Mouse (Mus musculus) liver, embryonic 12.5 days (tissue): Measurements from ENCODE around the gene Gm28539. TPM values are rescaled to one million over a fixed set of nuclear protein-coding genes. Genes with fewer than 3 reads are reported as not detected.
"Not testable (repeated sequence)": the region's sequence is repeated elsewhere in the genome, so short reads cannot be mapped to it uniquely, and the experiment has no call there.

Experiments
- ATAC-seq: fragments of 200-750 bp; cut with Nextera tagmentation; 2 replicates; pipeline ENCODE4 v1.8.0; 2017; ENCODE audit warnings: moderate number of reproducible peaks, mild to moderate bottlenecking, moderate library complexity
- H3K27ac ChIP-seq: fragments of 300-500 bp; sonication (generic); 2 replicates; pipeline ENCODE4 v1.5.1; 2016; ENCODE audit warnings: mild to moderate bottlenecking
- H3K27me3 ChIP-seq: fragments of 300-500 bp; sonication (generic); replicated peaks from 2 replicates; pipeline ENCODE4 v1.6.1; 2016; ENCODE audit warnings: mild to moderate bottlenecking, moderate library complexity
- H3K36me3 ChIP-seq: fragments of 300-500 bp; sonication (generic); 2 replicates; pipeline ENCODE4 v1.6.1; 2016; ENCODE audit warnings: mild to moderate bottlenecking, moderate library complexity
- H3K4me1 ChIP-seq: fragments of 300-500 bp; sonication (generic); 2 replicates; pipeline ENCODE4 v1.6.1; 2016
- H3K4me2 ChIP-seq: fragments of 300-500 bp; sonication (generic); 2 replicates; pipeline ENCODE4 v1.6.1; 2016; ENCODE audit warnings: mild to moderate bottlenecking, moderate library complexity
- H3K4me3 ChIP-seq: fragments of 300-500 bp; sonication (generic); 2 replicates; pipeline ENCODE4 v1.5.1; 2016; ENCODE audit warnings: mild to moderate bottlenecking, moderate library complexity
- H3K9ac ChIP-seq: fragments of 300-500 bp; sonication (generic); 2 replicates; pipeline ENCODE4 v1.6.1; 2016; ENCODE audit warnings: mild to moderate bottlenecking, moderate library complexity
- H3K9me3 ChIP-seq: fragments of 300-500 bp; sonication (generic); replicated peaks from 2 replicates; pipeline ENCODE4 v1.6.1; 2016; ENCODE audit warnings: mild to moderate bottlenecking, moderate library complexity
- WGBS: fragments of 180-500 bp; shearing (Covaris S2); methylation state at CpG from one replicate; pipeline ENCODE4 v1.1.7; 2016; ENCODE audit not compliant: insufficient replicate concordance; 5-methylcytosine and 5-hydroxymethylcytosine counted together
- polyA plus RNA-seq: library from polyadenylated mRNA; unstranded; fragments of >200 nt; fragmentation: Nextera tagmentation; extraction: Ambion mirVana; gene quantifications from 2 replicates; pipeline ENCODE4 v1.2.1, GENCODE M21; 2016

The Gm28539 gene
- polyA plus RNA-seq, 1 experiment from 2014 or later = not detected

GRCm38 (mm10) chr16:18921771-18922170 lies 85.4 kb downstream of the Gm28539 start:
- no peak overlapping the region for H3K4me2 ChIP-seq
- no peaks in the 10 kb centered on the region for H3K27me3 ChIP-seq
- no peaks in the 10 kb centered on the region for H3K9me3 ChIP-seq
- no peak overlapping the region for H3K9ac ChIP-seq
- no peak for ATAC-seq
- peaks cover 97% of the 10 kb centered on the region for H3K36me3 ChIP-seq
- H3K4me3 ChIP-seq = no peak overlapping the region
- 92% methylated on average over 2 of the region's 2 CpGs for WGBS
- no peaks in the 10 kb centered on the region for H3K4me1 ChIP-seq
- no peak overlapping the region for H3K27ac ChIP-seq

GRCm38 (mm10) chr16:18927963-18928362 lies 91.6 kb downstream of the Gm28539 start:
- Histone ChIP-seq H3K9me3 (no peaks in the 10 kb centered on the region), H3K4me1 (no peaks in the 10 kb centered on the region), H3K9ac (no peak overlapping the region), H3K27me3 (no peaks in the 10 kb centered on the region), H3K36me3 (peaks cover 83% of the 10 kb centered on the region), H3K4me3 (no peak overlapping the region), H3K27ac (no peak overlapping the region), H3K4me2 (no peak overlapping the region)
- WGBS = 95% methylated on average over 1 of the region's 1 CpGs
- ATAC-seq = no peak

GRCm38 (mm10) chr16:18938321-18939082 lies 102.1 kb downstream of the Gm28539 start:
- peaks cover 70% of the 10 kb centered on the region for H3K36me3 ChIP-seq

GRCm38 (mm10) chr16:18943906-18944305 lies 107.5 kb downstream of the Gm28539 start:
- Histone ChIP-seq H3K27me3 (no peaks in the 10 kb centered on the region), H3K4me2 (no peak overlapping the region), H3K4me1 (no peaks in the 10 kb centered on the region), H3K9ac (no peak overlapping the region), H3K4me3 (no peak overlapping the region), H3K9me3 (no peaks in the 10 kb centered on the region), H3K36me3 (peaks cover 76% of the 10 kb centered on the region), H3K27ac (no peak overlapping the region)
- 84% methylated on average over 6 of the region's 6 CpGs for WGBS
- ATAC-seq = no peak

More at GRCm38 (mm10) chr16:18938321-18939082, 102.1 kb downstream of the Gm28539 start:
- Histone ChIP-seq H3K9me3 (no peaks in the 10 kb centered on the region), H3K9ac (no peak overlapping the region), H3K4me1 (no peaks in the 10 kb centered on the region), H3K27me3 (no peaks in the 10 kb centered on the region), H3K27ac (no peak overlapping the region), H3K4me3 (no peak overlapping the region), H3K4me2 (no peak overlapping the region)
- ATAC-seq = no peak
- 78% methylated on average over 5 of the region's 5 CpGs for WGBS

- no peaks in the 10 kb centered on the region for H3K4me1 ChIP-seq
- 87% methylated on average over 9 of the region's 9 CpGs for WGBS
- H3K36me3 ChIP-seq = peaks cover 95% of the 10 kb centered on the region
- no peak overlapping the region for H3K27ac ChIP-seq
- no peaks in the 10 kb centered on the region for H3K27me3 ChIP-seq
- no peak for ATAC-seq
- no peak overlapping the region for H3K4me2 ChIP-seq
- H3K4me3 ChIP-seq = no peak overlapping the region
- H3K9ac ChIP-seq = no peak overlapping the region
- no peaks in the 10 kb centered on the region for H3K9me3 ChIP-seq
Measured at GRCm38 (mm10) chr16:18948941-18949340, 112.6 kb downstream of the Gm28539 start.

- no peak overlapping the region for H3K27ac ChIP-seq
- no peak for ATAC-seq
- H3K4me1 ChIP-seq = no peaks in the 10 kb centered on the region
- H3K4me3 ChIP-seq = no peak overlapping the region
- no peak overlapping the region for H3K9ac ChIP-seq
- peaks cover 98% of the 10 kb centered on the region for H3K36me3 ChIP-seq
- H3K9me3 ChIP-seq = no peaks in the 10 kb centered on the region
- no peak overlapping the region for H3K4me2 ChIP-seq
- H3K27me3 ChIP-seq = no peaks in the 10 kb centered on the region
- 80% methylated on average over 2 of the region's 2 CpGs for WGBS
Measured at GRCm38 (mm10) chr16:18950351-18950750, 114.0 kb downstream of the Gm28539 start.

- no peak for ATAC-seq
- H3K9ac ChIP-seq = no peak overlapping the region
- peaks cover 97% of the 10 kb centered on the region for H3K36me3 ChIP-seq
- H3K4me2 ChIP-seq = no peak overlapping the region
- no peak overlapping the region for H3K4me3 ChIP-seq
- H3K27ac ChIP-seq = no peak overlapping the region
- H3K4me1 ChIP-seq = no peaks in the 10 kb centered on the region
- no peaks in the 10 kb centered on the region for H3K27me3 ChIP-seq
- no peaks in the 10 kb centered on the region for H3K9me3 ChIP-seq
Measured at GRCm38 (mm10) chr16:18952813-18953212, 116.4 kb downstream of the Gm28539 start.

- no peaks in the 10 kb centered on the region for H3K9me3 ChIP-seq
- H3K36me3 ChIP-seq = peaks cover 78% of the 10 kb centered on the region
- no peaks in the 10 kb centered on the region for H3K4me1 ChIP-seq
- WGBS = 82% methylated on average over 3 of the region's 3 CpGs
- H3K27me3 ChIP-seq = no peaks in the 10 kb centered on the region
- no peak overlapping the region for H3K4me2 ChIP-seq
- ATAC-seq = no peak
- no peak overlapping the region for H3K9ac ChIP-seq
- H3K27ac ChIP-seq = no peak overlapping the region
- H3K4me3 ChIP-seq = no peak overlapping the region
Measured at GRCm38 (mm10) chr16:18955070-18955469, 118.7 kb downstream of the Gm28539 start.

- Histone ChIP-seq H3K4me3 (no peak overlapping the region), H3K36me3 (peaks cover 76% of the 10 kb centered on the region), H3K4me1 (no peaks in the 10 kb centered on the region), H3K9me3 (peaks cover 10% of the 10 kb centered on the region; the same call in 1 of the 2 replicates), H3K27ac (no peak overlapping the region), H3K27me3 (no peaks in the 10 kb centered on the region), H3K4me2 (no peak overlapping the region), H3K9ac (no peak overlapping the region)
- ATAC-seq = no peak
Measured at GRCm38 (mm10) chr16:18963486-18963885, 127.1 kb downstream of the Gm28539 start.

- no peak overlapping the region for H3K4me2 ChIP-seq
- no peak; the same call in 1 of the 2 replicates for ATAC-seq
- H3K4me1 ChIP-seq = no peaks in the 10 kb centered on the region
- H3K9ac ChIP-seq = no peak overlapping the region
- no peaks in the 10 kb centered on the region for H3K9me3 ChIP-seq
- no peak overlapping the region for H3K4me3 ChIP-seq
- H3K27me3 ChIP-seq = no peaks in the 10 kb centered on the region
- 83% methylated on average over 9 of the region's 9 CpGs for WGBS
- no peak overlapping the region for H3K27ac ChIP-seq
- H3K36me3 ChIP-seq = peaks cover 67% of the 10 kb centered on the region
Measured at GRCm38 (mm10) chr16:18969420-18970128, 133.2 kb downstream of the Gm28539 start.

- no peaks in the 10 kb centered on the region for H3K4me1 ChIP-seq
- no peak overlapping the region for H3K4me2 ChIP-seq
- no peak for ATAC-seq
- H3K36me3 ChIP-seq = peaks cover 62% of the 10 kb centered on the region
- 75% methylated on average over 3 of the region's 3 CpGs for WGBS
- no peak overlapping the region for H3K9ac ChIP-seq
- no peak overlapping the region for H3K27ac ChIP-seq
- H3K27me3 ChIP-seq = no peaks in the 10 kb centered on the region
- H3K4me3 ChIP-seq = no peak overlapping the region
- 0 out of 2 replicates have a peak, but pooled peaks cover 2% of the 10 kb centered on the region for H3K9me3 ChIP-seq
Measured at GRCm38 (mm10) chr16:18970837-18971236, 134.5 kb downstream of the Gm28539 start.

- not testable (repeated sequence) for H3K27ac ChIP-seq, ATAC-seq, H3K4me1 ChIP-seq, H3K9me3 ChIP-seq, H3K9ac ChIP-seq, H3K27me3 ChIP-seq, H3K4me3 ChIP-seq, H3K4me2 ChIP-seq
- H3K36me3 ChIP-seq = peaks cover 20% of the 10 kb centered on the region
- WGBS = 77% methylated on average over 23 of the region's 23 CpGs
Measured at GRCm38 (mm10) chr16:18975665-18976064, 139.3 kb downstream of the Gm28539 start.
